Mouse (Mus musculus) E14TG2a.4 (cell line): Measurements from ENCODE around the gene Tmem11.

Experiments
- CTCF ChIP-seq: conservative IDR thresholded peaks from 2 replicates; pipeline ENCODE4 v1.5.1; 2014; ENCODE audit warnings: low read length
- NANOG ChIP-seq: IDR thresholded peaks from 2 replicates; pipeline ENCODE4 v1.6.1; 2014; ENCODE audit warnings: borderline replicate concordance, low read length, mixed read lengths

DNA sequence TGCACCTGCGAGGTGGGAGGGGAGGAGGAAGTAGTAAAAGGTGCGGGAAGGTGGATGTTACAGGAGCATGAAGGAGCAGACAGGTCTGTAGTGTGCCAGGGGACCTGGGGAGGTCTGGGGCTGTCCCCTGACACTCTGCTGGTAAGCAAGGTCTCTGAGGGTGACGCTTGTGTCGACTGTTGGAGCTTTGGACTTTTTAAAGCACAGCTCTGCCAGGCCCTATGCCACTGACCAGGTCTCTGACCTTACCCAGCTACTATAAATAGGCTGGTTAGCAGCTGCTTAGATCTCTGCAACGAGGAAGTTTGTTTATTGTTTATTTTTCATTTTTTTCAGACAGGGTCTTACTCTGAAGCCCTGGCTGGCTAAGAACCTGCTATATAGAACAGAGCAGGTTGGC lies 33.7 kb downstream of the Tmem11 start:
- TF ChIP-seq CTCF (no peak), NANOG (no peak)
